Mouse (Mus musculus): ENCODE results near the gene Grk5.

GRCm38 (mm10) chr19:60874064-60874694 is 15.4 kb upstream of the Grk5 start, which contains the start of gene Prdx3:
- TF ChIP-seq CTCF (IDR thresholded peaks at IDR 0.05; ENCODE audit: low read depth, low read length) (no peak), POLR2A (IDR thresholded peaks at IDR 0.05; ENCODE audit: insufficient read depth, low read length) (peak; percentile 24)
